Mouse (Mus musculus): Measurements from ENCODE around the gene Wfdc1.

Gene Wfdc1

GRCm38 (mm10) chr8:119666219-119666951 lies at the start of gene Wfdc1:
Gene Wfdc1, plus strand, starts transcription at chr8:119666365.
- DNase-seq, result no peak

GRCm38 (mm10) chr8:119616811-119617210 lies 49.4 kb upstream of the Wfdc1 start:
- DNase-seq, result no peak

GRCm38 (mm10) chr8:119617586-119617985 lies 48.6 kb upstream of the Wfdc1 start:
- DNase-seq, result no peak

- DNase-seq, result no peak
Measured at GRCm38 (mm10) chr8:119618887-119619286, 47.3 kb upstream of the Wfdc1 start.

- DNase-seq, result no peak
Measured at GRCm38 (mm10) chr8:119620116-119620840, 45.9 kb upstream of the Wfdc1 start.

- DNase-seq, result no peak
Measured at GRCm38 (mm10) chr8:119620848-119621465, 45.2 kb upstream of the Wfdc1 start.

GRCm38 (mm10) chr8:119622555-119622954 lies 43.6 kb upstream of the Wfdc1 start:
- DNase-seq, result no peak

- DNase-seq, result no peak
Measured at GRCm38 (mm10) chr8:119623061-119623460, 43.1 kb upstream of the Wfdc1 start.

GRCm38 (mm10) chr8:119623744-119624143 lies 42.4 kb upstream of the Wfdc1 start:
- no peak for DNase-seq

GRCm38 (mm10) chr8:119624916-119625315 lies 41.2 kb upstream of the Wfdc1 start:
- DNase-seq, result no peak

GRCm38 (mm10) chr8:119625788-119626187 lies 40.4 kb upstream of the Wfdc1 start:
- DNase-seq, result no peak

GRCm38 (mm10) chr8:119627199-119627598 lies 39.0 kb upstream of the Wfdc1 start:
- DNase-seq, result no peak

GRCm38 (mm10) chr8:119627613-119628359 lies 38.4 kb upstream of the Wfdc1 start:
- DNase-seq, result no peak

- no peak for DNase-seq
Measured at GRCm38 (mm10) chr8:119630841-119631240, 35.3 kb upstream of the Wfdc1 start.

- DNase-seq, result no peak
Measured at GRCm38 (mm10) chr8:119632246-119632645, 33.9 kb upstream of the Wfdc1 start.

- no peak for DNase-seq
Measured at GRCm38 (mm10) chr8:119632909-119633308, 33.3 kb upstream of the Wfdc1 start.

GRCm38 (mm10) chr8:119634616-119635336 lies 31.4 kb upstream of the Wfdc1 start:
- DNase-seq, result no peak

- DNase-seq, result no peak
Measured at GRCm38 (mm10) chr8:119635378-119635777, 30.8 kb upstream of the Wfdc1 start, which contains the start of gene Kcng4. Gene Kcng4, minus strand, starts transcription at chr8:119635680.

GRCm38 (mm10) chr8:119635958-119636357 lies 30.2 kb upstream of the Wfdc1 start:
- DNase-seq, result no peak

- DNase-seq, result no peak
Measured at GRCm38 (mm10) chr8:119636766-119637165, 29.4 kb upstream of the Wfdc1 start.

GRCm38 (mm10) chr8:119637381-119637780 lies 28.8 kb upstream of the Wfdc1 start:
- DNase-seq, result no peak

GRCm38 (mm10) chr8:119638261-119638660 lies 27.9 kb upstream of the Wfdc1 start:
- no peak for DNase-seq
